Mouse (Mus musculus) limb, embryonic 14.5 days (tissue): Measurements from ENCODE around the gene Hnrnpd. TPM values are rescaled to one million over a fixed set of nuclear protein-coding genes. Genes with fewer than 3 reads are reported as not detected.

ENCODE experiments used
- ATAC-seq: fragments of 200-750 bp; cut with Nextera tagmentation; 2 replicates; pipeline ENCODE4 v1.8.0; 2017; ENCODE audit warnings: low read depth, moderate number of reproducible peaks, moderate TSS enrichment; ENCODE audit not compliant: low FRiP score
- DNase-seq: peaks from one replicate; pipeline ENCODE4 v3.0.0-alpha.2; 2015; ENCODE audit warnings: low spot score
- H3K27ac ChIP-seq: fragments of 300-500 bp; sonication (generic); replicated peaks from 2 replicates; pipeline ENCODE4 v1.5.1; 2014; ENCODE audit warnings: low read depth, mild to moderate bottlenecking, low read length, moderate library complexity, mixed read lengths
- H3K27me3 ChIP-seq: fragments of 300-500 bp; sonication (generic); 2 replicates; pipeline ENCODE4 v1.6.1; 2014; ENCODE audit warnings: low read length, mixed read lengths; ENCODE audit not compliant: control insufficient read depth, insufficient read depth
- H3K36me3 ChIP-seq: fragments of 300-500 bp; sonication (generic); 2 replicates; pipeline ENCODE4 v1.6.1; 2014; ENCODE audit warnings: mild to moderate bottlenecking, low read length, moderate library complexity, mixed read lengths; ENCODE audit not compliant: control insufficient read depth, insufficient read depth
- H3K4me1 ChIP-seq: fragments of 300-500 bp; sonication (generic); 2 replicates; pipeline ENCODE4 v1.6.1; 2014; ENCODE audit warnings: antibody characterized with exemption, low read length, mixed read lengths; ENCODE audit not compliant: control insufficient read depth, insufficient read depth
- H3K4me2 ChIP-seq: fragments of 300-500 bp; sonication (generic); replicated peaks from 2 replicates; pipeline ENCODE4 v1.6.1; 2014; ENCODE audit warnings: low read depth, mild to moderate bottlenecking, low read length, moderate library complexity; ENCODE audit not compliant: severe bottlenecking
- H3K4me3 ChIP-seq: fragments of 300-500 bp; sonication (generic); replicated peaks from 2 replicates; pipeline ENCODE4 v1.5.1; 2014; ENCODE audit warnings: low read length
- H3K9ac ChIP-seq: fragments of 300-500 bp; sonication (generic); 2 replicates; pipeline ENCODE4 v1.6.1; 2014; ENCODE audit warnings: mild to moderate bottlenecking, low read depth, low read length, moderate library complexity; ENCODE audit not compliant: severe bottlenecking
- H3K9me3 ChIP-seq: fragments of 300-500 bp; sonication (generic); 2 replicates; pipeline ENCODE4 v1.6.1; 2016; ENCODE audit warnings: low read length; ENCODE audit not compliant: control insufficient read depth
- POLR2A ChIP-seq: fragments of 200-500 bp; IDR thresholded peaks from 2 replicates; pipeline ENCODE4 v1.8.0; 2012; ENCODE audit warnings: inconsistent platforms, mild to moderate bottlenecking, moderate library complexity, borderline replicate concordance; ENCODE audit not compliant: insufficient read depth, insufficient read length; ENCODE audit errors: extremely low read depth
- WGBS: fragments of 180-500 bp; shearing (Covaris S2); extraction: QIAGEN DNeasy Blood & Tissue Kit; methylation state at CpG from one replicate; pipeline ENCODE4 v1.1.7; 2014; 5-methylcytosine and 5-hydroxymethylcytosine counted together
- polyA plus RNA-seq, 2 experiments: library from polyadenylated mRNA; depleted of rRNA in 1 of 2; stranded (reverse) in 1 of 2; unstranded in 1 of 2; fragments of >200 nt; fragmentation: Nextera tagmentation in 1 of 2; extraction: Ambion mirVana in 1 of 2; gene quantifications; 2 replicates each; pipeline versions ENCODE4 v1.2.1 to v1.2.3; 2012 to 2014

The Hnrnpd gene
- polyA plus RNA-seq, 2 experiments, result 168 to 369 TPM

- WGBS, result 84% methylated on average over 4 of the region's 4 CpGs
- DNase-seq (no peak), ATAC-seq (no peak)
- Histone ChIP-seq H3K9ac (no peak overlapping the region), H3K4me2 (no peak overlapping the region), H3K27me3 (no peaks in the 10 kb centered on the region), H3K27ac (no peak overlapping the region), H3K36me3 (no peaks in the 10 kb centered on the region), H3K9me3 (no peaks in the 10 kb centered on the region), H3K4me3 (no peak overlapping the region), H3K4me1 (no peaks in the 10 kb centered on the region)
- TF ChIP-seq POLR2A, result no peak
Observed at GRCm38 (mm10) chr5:100003895-100004294, 25.2 kb upstream of the Hnrnpd start.

- DNase-seq, result no peak
- no peak for TF ChIP-seq POLR2A
- no peak overlapping the region for H3K27ac ChIP-seq
- no peaks in the 10 kb centered on the region for H3K36me3 ChIP-seq
- no peaks in the 10 kb centered on the region for H3K4me1 ChIP-seq
- WGBS, result 41% methylated on average over 7 of the region's 8 CpGs
- H3K4me3 ChIP-seq, result no peak overlapping the region
- no peak for ATAC-seq
- H3K9me3 ChIP-seq, result no peaks in the 10 kb centered on the region
- H3K9ac ChIP-seq, result no peak overlapping the region
- H3K4me2 ChIP-seq, result no peak overlapping the region
- H3K27me3 ChIP-seq, result no peaks in the 10 kb centered on the region
Observed at GRCm38 (mm10) chr5:100000500-100000899, 21.8 kb upstream of the Hnrnpd start.

GRCm38 (mm10) chr5:100000048-100000447, 21.3 kb upstream of the Hnrnpd start:
- Histone ChIP-seq H3K27ac (no peak overlapping the region), H3K9ac (no peak overlapping the region), H3K4me3 (no peak overlapping the region), H3K27me3 (no peaks in the 10 kb centered on the region), H3K4me2 (no peak overlapping the region), H3K9me3 (no peaks in the 10 kb centered on the region), H3K4me1 (no peaks in the 10 kb centered on the region), H3K36me3 (no peaks in the 10 kb centered on the region)
- ATAC-seq (no peak), DNase-seq (no peak)
- 83% methylated on average over 7 of the region's 7 CpGs for WGBS
- TF ChIP-seq POLR2A, result no peak

- Histone ChIP-seq H3K4me1 (no peaks in the 10 kb centered on the region), H3K4me3 (no peak overlapping the region), H3K9me3 (no peaks in the 10 kb centered on the region), H3K4me2 (no peak overlapping the region), H3K36me3 (no peaks in the 10 kb centered on the region), H3K27me3 (no peaks in the 10 kb centered on the region), H3K9ac (no peak overlapping the region), H3K27ac (no peak overlapping the region)
- TF ChIP-seq POLR2A, result no peak
- WGBS, result 92% methylated on average over 3 of the region's 3 CpGs
- no peak for ATAC-seq
- no peak for DNase-seq
Observed at GRCm38 (mm10) chr5:99994680-99995079, 15.9 kb upstream of the Hnrnpd start.

- H3K4me1 ChIP-seq, result no peaks in the 10 kb centered on the region
- TF ChIP-seq POLR2A, result no peak
- DNase-seq (no peak), ATAC-seq (no peak)
- H3K9me3 ChIP-seq, result no peaks in the 10 kb centered on the region
- H3K27ac ChIP-seq, result no peak overlapping the region
- H3K36me3 ChIP-seq, result no peaks in the 10 kb centered on the region
- H3K4me3 ChIP-seq, result no peak overlapping the region
- no peak overlapping the region for H3K9ac ChIP-seq
- 80% methylated on average over 3 of the region's 3 CpGs for WGBS
- H3K4me2 ChIP-seq, result no peak overlapping the region
- H3K27me3 ChIP-seq, result no peaks in the 10 kb centered on the region
Observed at GRCm38 (mm10) chr5:99994166-99994565, 15.4 kb upstream of the Hnrnpd start.
